Mouse (Mus musculus) bone marrow macrophage, adult 2 months (primary cell): ENCODE data around the gene Mdm1. TPM values are rescaled to one million over a fixed set of nuclear protein-coding genes. Genes with fewer than 3 reads are reported as not detected.
A peak's percentile ranks its signal among the peaks of the same experiment; 100 is the strongest.

ENCODE experiments used
- H3K27ac ChIP-seq: 2 replicates; pipeline ENCODE4 v1.5.1; 2012; ENCODE audit warnings: low read depth, low read length; ENCODE audit not compliant: insufficient read depth
- H3K4me1 ChIP-seq: 2 replicates; pipeline ENCODE4 v1.6.1; 2012; ENCODE audit warnings: low read length; ENCODE audit not compliant: control insufficient read depth, insufficient read depth
- H3K4me3 ChIP-seq: 2 replicates; pipeline ENCODE4 v1.5.1; 2012; ENCODE audit warnings: mild to moderate bottlenecking, low read length, moderate library complexity; ENCODE audit not compliant: insufficient read depth
- CTCF ChIP-seq: IDR thresholded peaks from 2 replicates; pipeline ENCODE4 v1.5.1; 2012; ENCODE audit warnings: low read depth, mild to moderate bottlenecking, low read length, moderate library complexity
- POLR2A ChIP-seq: IDR thresholded peaks from 2 replicates; pipeline ENCODE4 v1.6.1; 2012; ENCODE audit warnings: mild to moderate bottlenecking, low read depth, low read length, borderline replicate concordance
- polyA plus RNA-seq: library from polyadenylated mRNA; stranded (reverse); fragments of >200 nt; gene quantifications from 2 replicates; pipeline ENCODE4 v1.2.4, GENCODE M21; 2012; ENCODE audit not compliant: missing spikeins, insufficient read depth, insufficient read length

Gene Mdm1
- polyA plus RNA-seq, 1 experiment = 12.8 TPM

DNA sequence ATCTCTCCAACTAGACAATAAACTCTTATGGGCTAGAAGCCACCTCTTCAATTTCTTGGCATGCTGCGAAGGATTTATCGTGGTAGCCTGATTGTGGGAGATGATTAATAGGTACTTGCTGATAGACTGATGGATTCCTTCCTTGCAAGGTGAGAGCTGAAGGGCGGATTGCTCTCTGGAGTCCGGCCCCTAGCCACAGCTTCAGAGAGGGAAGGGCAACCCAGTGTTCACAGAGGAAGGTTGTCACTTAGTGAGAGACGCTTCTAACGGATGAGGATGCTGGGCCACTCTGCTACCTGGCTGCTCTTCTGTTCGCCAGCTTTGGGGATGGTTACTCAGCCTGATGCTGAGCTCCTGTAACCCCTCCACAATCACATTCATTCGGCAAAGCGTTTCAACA is 34.6 kb upstream of the Mdm1 start:
- Histone ChIP-seq H3K4me1 (peaks cover 18% of the 10 kb centered on the region), H3K4me3 (no peak overlapping the region), H3K27ac (no peak overlapping the region)
- no peak for TF ChIP-seq CTCF
- no peak for TF ChIP-seq POLR2A

GRCm38 (mm10) chr10:118110006-118110920 is 31.3 kb upstream of the Mdm1 start:
- Histone ChIP-seq H3K4me3 (no peak overlapping the region), H3K27ac (no peak overlapping the region), H3K4me1 (peaks cover 11% of the 10 kb centered on the region; the same call in 1 of the 2 replicates)
- TF ChIP-seq POLR2A = no peak
- no peak for TF ChIP-seq CTCF

DNA sequence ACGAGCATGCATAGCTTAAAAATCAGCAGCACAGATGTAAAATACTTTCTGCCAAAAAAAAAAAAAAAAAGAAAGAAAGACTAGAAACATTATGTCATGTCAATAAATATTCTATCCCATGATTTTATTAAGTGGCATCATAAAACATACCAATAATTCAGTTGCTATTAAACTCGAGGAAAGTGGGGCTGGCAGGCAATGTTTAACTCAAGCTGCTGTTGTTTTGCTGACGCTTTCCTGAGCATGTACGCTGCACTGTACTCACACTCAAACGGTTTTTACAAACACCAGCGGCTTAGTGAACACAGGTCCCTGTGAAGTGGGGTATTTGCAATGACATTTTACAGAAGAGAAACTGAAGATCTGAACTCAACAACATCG is 30.7 kb upstream of the Mdm1 start:
- Histone ChIP-seq H3K27ac (no peak overlapping the region), H3K4me3 (no peak overlapping the region), H3K4me1 (peaks cover 11% of the 10 kb centered on the region; the same call in 1 of the 2 replicates)
- TF ChIP-seq POLR2A (no peak), CTCF (no peak)

GRCm38 (mm10) chr10:118111621-118112020 is 30.0 kb upstream of the Mdm1 start:
- H3K4me3 ChIP-seq = no peak overlapping the region
- no peak overlapping the region for H3K27ac ChIP-seq
- H3K4me1 ChIP-seq = peaks cover 11% of the 10 kb centered on the region; the same call in 1 of the 2 replicates
- TF ChIP-seq POLR2A (no peak), CTCF (no peak)

DNA sequence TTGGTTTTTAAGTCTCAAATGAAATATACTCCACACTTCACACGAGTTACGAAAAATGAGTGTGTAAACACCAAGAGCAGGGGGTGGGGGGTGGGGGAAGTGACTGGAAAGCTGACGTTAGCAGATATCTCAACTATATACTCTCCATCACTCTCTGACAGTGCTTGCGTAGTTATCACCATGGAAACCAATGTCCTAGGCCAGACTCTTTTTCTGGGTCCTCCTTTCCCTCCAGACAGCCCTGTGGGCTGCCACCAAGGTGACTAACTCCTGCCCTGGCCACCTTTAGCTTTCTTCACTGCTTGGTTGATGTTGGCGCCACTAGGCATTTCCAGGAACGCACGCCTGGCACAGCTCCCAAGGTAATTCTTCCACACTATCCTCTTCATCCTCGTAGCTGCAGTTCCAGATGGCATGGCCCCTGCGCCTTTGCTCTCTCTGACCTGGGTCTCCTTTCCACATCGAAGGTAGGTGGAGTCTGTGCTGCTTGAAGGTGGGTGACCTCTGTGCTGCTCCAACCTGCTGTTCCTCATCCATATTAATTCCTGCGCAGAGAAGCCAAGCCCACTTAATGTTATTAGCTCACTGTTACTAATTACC is 29.2 kb upstream of the Mdm1 start:
- TF ChIP-seq POLR2A (no peak), CTCF (no peak)
- no peak overlapping the region for H3K4me3 ChIP-seq
- peaks cover 11% of the 10 kb centered on the region; the same call in 1 of the 2 replicates for H3K4me1 ChIP-seq
- no peak overlapping the region for H3K27ac ChIP-seq

GRCm38 (mm10) chr10:118113256-118113682 is 28.3 kb upstream of the Mdm1 start:
- Histone ChIP-seq H3K27ac (no peak overlapping the region), H3K4me3 (no peak overlapping the region), H3K4me1 (peaks cover 11% of the 10 kb centered on the region; the same call in 1 of the 2 replicates)
- TF ChIP-seq POLR2A = no peak

GRCm38 (mm10) chr10:118114271-118114670 is 27.3 kb upstream of the Mdm1 start:
- H3K4me1 ChIP-seq = peaks cover 12% of the 10 kb centered on the region
- H3K27ac ChIP-seq = no peak overlapping the region
- H3K4me3 ChIP-seq = no peak overlapping the region
- TF ChIP-seq POLR2A (no peak), CTCF (no peak)

DNA sequence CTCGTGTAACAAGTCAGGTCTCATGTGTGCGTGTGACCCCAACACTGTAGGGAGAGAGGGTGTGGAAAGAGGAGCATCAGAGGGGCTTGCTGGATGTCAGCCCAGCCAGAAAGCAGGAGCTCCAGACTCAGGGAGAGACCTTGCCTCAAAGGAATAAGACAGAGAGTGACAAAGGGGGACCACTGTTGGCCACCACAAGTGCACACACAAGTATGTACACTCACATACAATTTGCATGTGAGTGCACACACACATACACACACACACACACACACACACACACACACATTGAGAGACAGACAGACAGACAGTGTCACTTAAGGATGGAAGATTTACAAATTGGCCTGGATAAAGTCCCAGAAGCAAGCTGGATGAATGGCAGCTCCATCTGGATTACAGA is 25.2 kb upstream of the Mdm1 start:
- Histone ChIP-seq H3K4me3 (no peak overlapping the region), H3K27ac (no peak overlapping the region), H3K4me1 (peaks cover 27% of the 10 kb centered on the region)
- TF ChIP-seq CTCF (no peak), POLR2A (no peak)

DNA sequence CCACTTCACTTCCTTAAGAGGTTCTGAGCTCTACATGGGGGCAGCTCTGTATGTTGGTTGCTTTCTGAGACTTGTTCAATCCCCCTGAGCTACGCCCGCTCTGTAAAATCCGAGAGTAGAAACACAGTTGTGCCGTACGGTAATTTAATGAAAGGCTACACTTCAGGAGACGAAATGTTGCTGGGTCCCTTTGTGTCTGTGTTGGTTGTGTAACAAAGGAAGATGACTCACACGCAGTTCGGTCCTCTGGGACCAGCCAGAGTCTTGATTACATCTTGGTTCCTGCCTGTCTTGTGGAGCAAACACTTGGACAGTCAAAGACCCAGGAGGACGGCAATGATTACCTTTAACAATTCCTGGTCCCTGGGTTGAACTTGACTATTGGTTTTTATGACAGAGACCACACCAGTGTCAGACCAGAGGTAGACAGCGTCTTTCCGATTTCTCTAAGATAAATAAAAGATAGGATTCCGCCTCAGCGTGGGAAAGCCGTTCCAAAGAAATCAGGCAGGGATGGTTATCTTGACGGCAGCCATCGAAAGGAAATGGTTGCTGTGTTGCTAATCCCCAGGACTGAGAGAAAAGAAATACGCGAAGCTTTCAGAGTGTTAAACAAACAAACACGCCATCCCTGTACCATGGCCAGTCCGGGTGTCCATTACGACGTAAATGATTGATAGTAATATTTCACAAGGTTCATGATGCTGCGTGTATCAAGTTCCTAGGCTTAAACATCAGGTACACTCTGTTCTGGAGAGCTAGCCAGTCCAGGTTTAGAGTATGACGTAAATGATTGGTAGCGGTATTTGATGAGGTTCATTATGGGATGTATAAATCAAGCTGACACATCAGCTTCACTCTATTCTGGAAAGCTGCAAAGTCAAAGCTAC is 20.3 kb upstream of the Mdm1 start:
- Histone ChIP-seq H3K4me1 (peaks cover 21% of the 10 kb centered on the region), H3K27ac (peak overlapping the region; percentile 8; the same call in 1 of the 2 replicates), H3K4me3 (no peak overlapping the region)
- TF ChIP-seq POLR2A (no peak), CTCF (no peak)
